Mouse (Mus musculus) kidney, adult 2 months (tissue): ENCODE results near the gene Gm4788. TPM values are rescaled to one million over a fixed set of nuclear protein-coding genes. Genes with fewer than 3 reads are reported as not detected.
"Not testable (repeated sequence)": the region's sequence is repeated elsewhere in the genome, so short reads cannot be mapped to it uniquely, and the experiment has no call there.

ENCODE experiments used
- DNase-seq: peaks from one replicate; pipeline ENCODE4 v3.0.0; 2021
- H3K27ac ChIP-seq: fragments of 200-500 bp; 2 replicates; pipeline ENCODE4 v1.5.1; 2012; ENCODE audit warnings: low read depth, low read length, control low read depth, inconsistent platforms; ENCODE audit not compliant: insufficient read depth
- H3K27me3 ChIP-seq: fragments of 200-500 bp; replicated peaks from 2 replicates; pipeline ENCODE4 v1.6.1; 2012; ENCODE audit warnings: mild to moderate bottlenecking, moderate library complexity, low read length, inconsistent platforms; ENCODE audit not compliant: control insufficient read depth, insufficient read depth
- H3K36me3 ChIP-seq: fragments of 200-500 bp; 2 replicates; pipeline ENCODE4 v1.6.1; 2012; ENCODE audit warnings: mild to moderate bottlenecking, moderate library complexity, low read length, inconsistent platforms; ENCODE audit not compliant: control insufficient read depth, insufficient read depth
- H3K4me1 ChIP-seq: fragments of 200-500 bp; 2 replicates; pipeline ENCODE4 v1.6.1; 2011; ENCODE audit warnings: low read length; ENCODE audit not compliant: control insufficient read depth, insufficient read depth
- H3K4me3 ChIP-seq: fragments of 200-500 bp; 2 replicates; pipeline ENCODE4 v1.5.1; 2011; ENCODE audit warnings: mild to moderate bottlenecking, low read depth, low read length, control low read depth; ENCODE audit not compliant: insufficient read depth
- CTCF ChIP-seq: fragments of 200-500 bp; conservative IDR thresholded peaks from 2 replicates; pipeline ENCODE4 v1.5.1; 2011; ENCODE audit warnings: low read depth, mild to moderate bottlenecking, control low read depth, low read length, moderate library complexity, mixed read lengths; ENCODE audit not compliant: insufficient read depth, insufficient read length
- POLR2A ChIP-seq: fragments of 200-500 bp; IDR thresholded peaks from one replicate; pipeline ENCODE4 v1.6.1; 2011; ENCODE audit warnings: low read depth, low read length, control low read depth
- WGBS: fragments of 180-500 bp; shearing (Covaris S2); methylation state at CpG from one replicate; pipeline ENCODE4 v1.1.7; 2018; 5-methylcytosine and 5-hydroxymethylcytosine counted together
- polyA plus RNA-seq: library from polyadenylated mRNA; depleted of rRNA; stranded (reverse); fragments of >200 nt; gene quantifications from 2 replicates; pipeline ENCODE4 v1.2.3, GENCODE M21; 2012; rRNA removed

The Gm4788 gene
- not detected in 2 replicates for polyA plus RNA-seq

GRCm38 (mm10) chr1:139781143-139781542, at the start of gene Gm4788:
Gm4788 (minus strand) TSS chr1:139781243.
- 86% methylated on average over 1 of the region's 1 CpGs for WGBS
- Histone ChIP-seq H3K4me3 (no peak within 1 kb of the TSS), H3K27ac (no peak within 1 kb of the TSS), H3K36me3 (no peaks in the 10 kb centered on the region), H3K4me1 (no peaks in the 10 kb centered on the region), H3K27me3 (no peaks in the 10 kb centered on the region)
- TF ChIP-seq CTCF (no peak), POLR2A (no peak)
- no peak for DNase-seq

- no peak overlapping the region for H3K4me3 ChIP-seq
- no peaks in the 10 kb centered on the region for H3K4me1 ChIP-seq
- TF ChIP-seq POLR2A (no peak), CTCF (no peak)
- no peak overlapping the region for H3K27ac ChIP-seq
- no peaks in the 10 kb centered on the region for H3K36me3 ChIP-seq
- no peaks in the 10 kb centered on the region for H3K27me3 ChIP-seq
- DNase-seq: no peak
Observed at GRCm38 (mm10) chr1:139808594-139808993, 27.6 kb upstream of the Gm4788 start.

GRCm38 (mm10) chr1:139769913-139770312, 11.1 kb downstream of the Gm4788 start:
- not testable (repeated sequence) for H3K4me3 ChIP-seq, H3K27ac ChIP-seq

GRCm38 (mm10) chr1:139716681-139717080, 64.4 kb downstream of the Gm4788 start:
- not testable (repeated sequence) for H3K36me3 ChIP-seq, H3K27me3 ChIP-seq, H3K4me1 ChIP-seq, H3K4me3 ChIP-seq, DNase-seq, H3K27ac ChIP-seq
- 91% methylated on average over 10 of the region's 22 CpGs for WGBS

More at GRCm38 (mm10) chr1:139769913-139770312, 11.1 kb downstream of the Gm4788 start:
- not testable (repeated sequence) for H3K36me3 ChIP-seq, DNase-seq, H3K27me3 ChIP-seq, H3K4me1 ChIP-seq
- 79% methylated on average over 3 of the region's 3 CpGs for WGBS

- not testable (repeated sequence) for H3K27ac ChIP-seq, DNase-seq, H3K4me3 ChIP-seq, H3K27me3 ChIP-seq, H3K36me3 ChIP-seq, H3K4me1 ChIP-seq
- WGBS: 90% methylated on average over 12 of the region's 16 CpGs
Observed at GRCm38 (mm10) chr1:139716249-139716648, 64.8 kb downstream of the Gm4788 start.

- not testable (repeated sequence) for H3K27me3 ChIP-seq, H3K4me1 ChIP-seq, H3K4me3 ChIP-seq, H3K27ac ChIP-seq, DNase-seq, H3K36me3 ChIP-seq
- WGBS: 89% methylated on average over 18 of the region's 18 CpGs
Observed at GRCm38 (mm10) chr1:139649921-139650320, 131.1 kb downstream of the Gm4788 start.

Other genes starting within 250 kb of the Gm4788 start
- not detected in 2 replicates for gene Cfhr1, start 221.0 kb downstream of the Gm4788 start, polyA plus RNA-seq
- 0.05 and 0.26 TPM in 2 replicates for gene Cfhr2, start 77.5 kb upstream of the Gm4788 start, polyA plus RNA-seq